Mouse (Mus musculus): ENCODE measurements at regions not wholly inside any gene's neighbourhood (a gene's known extent, or its start where the extent isn't known, plus 50 kb on each side); places are given as distances from the start of the nearest gene placed in this dataset.
A peak's percentile ranks its signal among the peaks of the same experiment; 100 is the strongest.

DNA sequence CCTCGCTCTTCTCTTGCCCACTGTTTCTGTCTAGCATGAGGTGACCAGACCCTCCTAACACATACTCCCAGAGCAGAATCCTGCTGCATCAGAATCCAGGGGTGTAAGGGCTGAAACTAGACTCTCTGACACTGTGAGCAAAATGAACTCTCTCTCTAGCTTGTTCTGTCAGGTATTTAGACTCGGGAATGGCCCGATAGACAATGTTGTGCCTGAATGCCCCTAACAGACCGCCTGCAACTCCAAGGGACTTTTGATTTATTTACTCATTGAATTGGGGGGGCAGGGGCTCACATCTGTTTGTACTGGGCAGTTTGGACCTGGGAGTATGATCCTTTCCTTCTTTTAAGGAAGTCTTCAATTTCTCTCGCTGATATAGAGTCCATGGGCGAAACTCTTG is 469.3 kb upstream of the Trpc7 start:
- DNase-seq, result no peak

DNA sequence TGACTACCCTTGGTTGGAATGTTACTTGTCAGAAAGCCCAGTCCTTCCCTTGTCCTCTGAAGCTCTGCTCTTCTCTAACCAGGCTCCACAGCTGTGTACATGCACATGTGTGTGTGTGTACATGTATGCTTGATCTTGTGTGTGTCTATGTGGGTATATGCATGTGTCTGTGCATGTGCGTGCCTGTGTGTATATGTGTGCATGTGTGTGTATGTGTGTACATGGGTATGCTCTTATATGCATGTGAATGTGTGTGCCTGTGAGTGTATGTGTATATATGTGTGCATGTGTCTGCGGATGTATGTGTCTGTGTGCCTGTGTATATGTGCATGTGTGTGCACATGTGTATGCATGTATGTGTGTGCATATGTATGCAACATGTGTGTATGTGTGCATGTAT is 468.6 kb upstream of the Trpc7 start:
- DNase-seq, result no peak

DNA sequence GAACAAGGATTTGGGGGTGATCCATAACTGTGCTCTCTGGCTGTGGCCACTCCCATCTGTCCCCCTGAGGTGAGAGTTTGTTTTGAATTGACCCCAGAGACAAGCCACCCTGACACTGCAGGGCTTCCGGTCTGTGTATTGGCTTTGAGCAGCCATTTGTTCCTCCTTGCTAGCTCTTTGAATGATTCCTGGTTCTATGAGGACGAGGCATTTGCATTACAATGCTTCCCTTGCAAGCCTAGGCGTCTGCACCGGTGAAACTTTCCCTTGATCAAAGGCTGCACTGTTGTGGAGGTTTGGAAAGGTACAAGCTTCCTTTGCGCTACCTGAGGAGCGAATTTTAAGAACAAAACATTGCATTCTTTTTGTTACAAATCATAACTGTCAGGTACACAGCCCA is 466.8 kb upstream of the Trpc7 start:
- peak; percentile 9 for DNase-seq

DNA sequence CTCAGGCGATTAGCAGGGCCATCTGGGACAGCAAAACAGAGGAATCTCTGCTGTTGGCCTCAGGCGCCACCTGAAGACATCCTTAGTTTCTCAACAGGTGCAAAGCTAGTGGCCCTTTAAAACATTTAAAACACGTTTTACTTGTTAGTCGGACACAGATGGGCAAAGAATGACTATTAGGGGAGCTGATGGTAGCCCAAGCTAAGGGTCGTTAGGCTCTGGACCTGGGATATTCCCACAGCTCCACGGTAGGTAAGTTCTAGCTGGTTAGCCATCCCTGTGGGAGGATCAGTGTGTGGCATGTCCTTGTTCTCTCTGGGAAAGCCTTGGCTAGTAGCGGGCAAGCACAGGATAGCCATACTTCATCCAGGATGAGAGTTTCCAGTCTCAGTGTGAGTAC is 465.5 kb upstream of the Trpc7 start:
- DNase-seq, result no peak

DNA sequence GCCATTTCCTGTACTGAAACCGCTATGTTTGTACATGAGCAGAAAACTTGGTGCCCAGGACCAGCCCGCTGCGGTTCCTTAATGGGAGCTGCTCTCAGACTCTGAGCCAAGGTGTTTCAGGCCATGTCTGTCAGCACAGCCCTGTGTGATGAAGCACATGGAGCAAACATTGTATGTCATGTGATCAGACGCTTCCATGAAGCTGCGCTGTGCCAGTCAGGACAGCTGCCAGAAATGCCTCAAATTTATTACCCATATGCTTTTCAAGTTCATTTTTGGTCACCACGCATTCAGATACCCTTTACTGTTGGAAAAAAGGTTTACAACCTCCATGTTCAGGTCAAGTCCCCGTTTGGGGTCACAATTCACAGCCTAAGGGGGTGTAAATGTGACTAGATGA is 458.8 kb upstream of the Trpc7 start:
- no peak for DNase-seq

DNA sequence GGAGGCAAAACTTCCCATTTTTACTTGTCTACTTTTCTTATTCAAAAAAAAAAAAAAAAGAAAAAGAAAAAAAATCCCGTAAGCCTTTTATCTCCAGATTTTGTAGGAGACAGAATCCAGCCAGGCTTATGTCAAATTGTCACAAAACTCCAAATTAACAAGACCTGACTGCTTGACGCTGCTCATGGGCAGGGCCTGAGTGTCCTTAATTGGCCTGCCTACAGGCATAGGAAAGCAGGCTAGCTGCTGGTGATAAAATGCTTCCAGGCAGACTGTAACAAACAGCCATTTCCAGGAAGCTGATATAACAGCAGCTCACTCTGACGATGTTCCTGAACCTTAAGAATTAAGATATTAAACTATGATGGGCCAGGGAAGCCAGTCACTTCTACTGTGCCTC is 458.2 kb upstream of the Trpc7 start:
- no peak for DNase-seq

DNA sequence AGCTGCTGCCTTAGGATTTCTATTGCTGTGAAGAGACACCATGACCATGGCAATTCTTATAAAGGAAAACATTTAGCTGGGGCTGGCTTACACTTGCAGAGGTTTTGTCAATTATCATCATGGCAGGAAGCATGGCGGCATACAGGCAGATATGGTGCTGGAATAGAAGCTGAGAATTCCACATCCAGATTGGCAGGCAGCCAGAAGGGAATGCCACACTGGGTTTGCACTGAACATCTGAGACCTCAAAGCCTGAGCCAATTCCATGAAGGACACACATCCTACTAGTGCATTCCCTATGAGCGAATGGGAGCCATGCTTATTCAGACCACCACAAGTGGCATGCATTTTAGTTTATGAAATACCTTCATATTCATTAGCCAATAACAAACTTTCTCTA is 455.0 kb upstream of the Trpc7 start:
- DNase-seq, result no peak

DNA sequence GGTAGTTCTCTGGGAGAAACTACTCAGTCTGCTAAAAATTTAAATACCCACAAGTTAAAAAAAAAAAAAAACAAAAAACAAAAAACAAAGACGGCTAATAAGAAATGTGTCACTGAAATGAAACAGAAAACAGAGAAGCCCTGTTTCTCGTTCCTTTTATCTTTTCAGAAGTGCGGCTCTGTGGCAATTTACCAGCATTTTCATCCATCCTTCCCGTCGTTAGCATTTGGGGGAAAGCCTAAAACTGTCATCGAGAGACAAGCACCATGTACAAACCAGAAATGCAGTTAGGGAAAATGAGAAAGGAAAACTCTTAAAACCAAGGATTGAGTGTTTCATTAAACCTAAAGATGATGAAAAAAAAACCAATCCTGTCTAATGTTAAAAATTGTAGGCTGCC is 442.9 kb upstream of the Trpc7 start:
- no peak for DNase-seq

DNA sequence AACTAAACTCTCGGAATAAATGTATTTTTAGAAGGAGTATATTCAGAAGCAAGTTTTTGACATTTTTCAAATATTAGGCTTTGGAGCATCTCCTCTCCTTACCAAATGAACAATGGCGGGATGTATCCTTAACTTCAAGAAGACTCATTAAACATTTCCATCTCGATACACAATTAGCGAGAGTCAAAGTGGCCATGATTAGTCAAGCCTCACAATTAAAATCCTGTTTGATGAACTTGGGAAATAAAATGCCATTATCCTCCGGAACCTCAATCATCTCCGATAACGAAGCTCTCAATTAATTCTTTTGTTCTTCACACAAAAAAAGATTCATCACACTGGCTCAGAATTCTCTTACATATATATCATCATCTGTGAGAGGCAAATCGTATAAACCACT is 440.8 kb upstream of the Trpc7 start:
- DNase-seq, result no peak

DNA sequence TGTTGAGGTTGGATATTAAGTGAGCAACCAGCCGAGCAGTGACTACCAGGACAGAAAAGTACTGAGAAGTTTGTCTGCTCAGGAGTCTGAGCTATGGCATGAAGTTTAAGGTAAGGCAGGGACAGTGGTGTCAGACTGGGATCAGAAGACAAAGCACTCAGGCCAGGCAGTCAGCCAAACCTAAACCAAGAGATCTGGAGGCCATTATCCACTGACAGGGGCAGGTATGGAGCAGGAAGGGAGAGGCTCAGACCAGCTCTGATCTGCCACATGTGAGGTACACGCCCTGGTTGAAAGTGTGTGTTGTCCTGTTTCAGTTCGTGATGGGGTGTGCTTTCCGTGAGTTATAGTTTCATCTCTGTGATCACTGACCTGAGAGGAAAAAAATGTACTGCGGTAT is 437.2 kb upstream of the Trpc7 start:
- no peak for DNase-seq

DNA sequence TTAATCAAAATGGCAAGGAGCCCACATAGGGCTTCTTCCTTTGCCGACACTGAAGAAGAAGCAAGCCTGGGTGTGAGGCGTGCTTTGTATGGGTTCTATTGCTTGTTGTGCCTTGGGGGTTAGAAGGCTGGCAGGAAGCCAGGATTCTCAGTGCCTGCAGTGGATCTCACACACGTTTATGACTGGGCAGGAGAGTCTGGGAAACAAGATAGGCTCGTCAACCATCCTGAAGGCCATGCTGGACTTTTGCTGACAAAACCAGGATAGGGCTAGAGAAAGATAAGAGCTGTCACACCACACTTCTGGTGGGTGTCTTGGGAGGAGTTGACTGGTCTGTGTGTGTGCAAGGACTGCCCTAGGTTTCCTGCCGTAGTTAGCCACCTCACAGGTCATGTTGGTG is 436.1 kb upstream of the Trpc7 start:
- DNase-seq, result no peak

DNA sequence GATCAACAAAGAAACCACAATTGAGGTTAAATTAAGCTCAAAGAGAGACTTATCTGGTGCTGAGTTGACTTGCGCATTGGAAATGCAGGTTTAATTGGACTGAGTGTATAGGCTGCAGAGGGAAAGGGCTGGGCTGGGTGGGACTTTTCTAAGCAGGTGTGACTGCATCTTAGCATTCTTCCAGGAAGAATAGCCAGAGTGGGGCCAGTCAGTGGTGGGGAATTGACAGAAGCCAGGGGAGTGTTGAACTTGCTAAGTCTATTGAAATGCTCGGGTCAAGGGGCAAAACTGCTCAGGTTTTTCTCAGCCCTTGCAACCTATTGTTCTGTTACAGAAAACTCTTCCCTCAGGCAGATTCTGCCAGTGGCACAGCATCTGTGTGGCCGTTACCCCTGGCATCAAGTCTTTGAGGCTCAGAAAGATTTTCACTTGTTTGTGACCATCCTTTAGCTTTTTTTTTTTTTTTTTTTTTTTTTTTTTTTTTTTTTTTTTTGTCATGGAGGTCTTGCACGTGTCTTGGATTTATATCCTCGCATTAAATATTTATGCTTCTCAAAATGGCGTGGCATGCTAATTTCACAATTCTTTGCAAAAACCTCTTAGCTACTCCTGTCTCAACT is 429.6 kb upstream of the Trpc7 start:
- DNase-seq, result no peak

DNA sequence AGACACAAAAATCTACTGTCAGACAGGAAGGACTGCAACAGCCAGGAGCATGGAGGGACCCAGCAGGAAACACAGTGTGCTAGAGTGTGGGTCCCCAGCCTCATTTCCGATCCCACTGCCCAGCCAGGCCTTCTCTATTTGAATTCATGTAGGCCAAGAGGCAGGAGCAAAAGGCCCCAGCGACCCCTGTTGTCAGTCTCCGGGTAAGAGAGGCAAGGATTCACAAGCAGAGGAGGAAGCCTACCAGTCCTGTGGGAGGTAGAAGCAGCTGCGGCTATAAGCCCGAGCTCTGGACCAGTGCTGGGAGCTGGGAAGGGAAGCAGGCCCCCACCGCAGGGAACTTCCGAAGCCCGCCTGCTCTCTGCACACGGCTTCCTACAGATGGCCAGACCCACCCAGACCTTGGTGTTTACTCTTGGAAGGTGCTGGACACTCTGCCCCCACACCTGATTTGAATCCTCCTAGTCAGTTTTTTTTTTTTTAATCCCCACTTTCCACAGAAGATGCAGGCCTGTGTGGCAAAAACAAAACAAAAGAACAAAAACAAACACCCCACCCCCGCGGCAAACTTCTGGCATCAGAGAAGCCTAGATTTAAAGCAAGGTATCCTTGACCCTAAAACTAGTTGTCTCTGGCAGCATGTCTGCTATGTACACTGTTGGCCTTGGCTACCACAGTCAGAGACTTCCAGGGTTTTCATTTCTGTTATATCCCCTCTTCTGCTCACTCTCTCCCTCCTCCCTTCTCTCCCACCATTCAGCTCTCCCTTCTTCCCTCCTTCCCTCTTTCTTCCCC is 420.6 kb upstream of the Trpc7 start:
- peak; percentile 54 for DNase-seq

DNA sequence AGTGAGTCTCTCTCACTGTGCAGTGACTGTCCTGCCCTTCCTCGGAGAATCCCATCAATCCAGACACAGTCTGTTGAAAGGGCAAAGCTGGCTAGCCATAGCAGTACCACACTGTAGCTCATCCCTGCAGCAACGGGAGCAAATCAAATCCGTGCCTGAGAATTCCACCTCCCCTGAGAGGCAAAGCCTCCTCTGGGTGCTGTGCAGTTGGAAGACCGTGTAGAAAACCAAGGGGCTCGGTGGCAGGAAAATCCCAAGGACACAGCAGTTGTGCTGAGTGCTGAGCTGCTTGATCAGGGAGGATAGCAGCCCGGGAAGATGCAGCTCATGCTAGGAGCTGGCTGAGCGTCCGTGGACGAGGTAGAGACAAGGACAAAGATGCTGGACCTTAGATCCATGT is 418.7 kb upstream of the Trpc7 start:
- DNase-seq, result no peak

DNA sequence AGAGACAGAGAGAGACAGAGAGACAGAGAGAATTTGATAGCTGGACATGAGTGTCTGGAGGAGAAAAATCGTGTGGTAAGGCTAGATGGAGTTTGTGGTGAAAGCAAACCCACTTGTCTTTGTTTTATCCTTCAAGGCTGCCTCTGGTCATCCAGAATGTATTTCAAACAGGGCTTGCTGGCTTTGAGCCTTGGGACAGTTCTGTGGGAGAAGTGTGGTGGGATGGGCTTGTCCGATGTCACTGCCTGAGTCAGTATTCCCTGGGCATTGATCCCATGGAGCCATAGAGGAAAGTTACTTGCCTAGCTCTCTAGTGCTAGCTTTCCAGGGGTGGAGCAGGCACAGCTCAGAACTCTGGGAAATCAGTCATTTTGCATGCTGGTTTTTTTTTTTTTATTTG is 417.9 kb upstream of the Trpc7 start:
- no peak for DNase-seq

DNA sequence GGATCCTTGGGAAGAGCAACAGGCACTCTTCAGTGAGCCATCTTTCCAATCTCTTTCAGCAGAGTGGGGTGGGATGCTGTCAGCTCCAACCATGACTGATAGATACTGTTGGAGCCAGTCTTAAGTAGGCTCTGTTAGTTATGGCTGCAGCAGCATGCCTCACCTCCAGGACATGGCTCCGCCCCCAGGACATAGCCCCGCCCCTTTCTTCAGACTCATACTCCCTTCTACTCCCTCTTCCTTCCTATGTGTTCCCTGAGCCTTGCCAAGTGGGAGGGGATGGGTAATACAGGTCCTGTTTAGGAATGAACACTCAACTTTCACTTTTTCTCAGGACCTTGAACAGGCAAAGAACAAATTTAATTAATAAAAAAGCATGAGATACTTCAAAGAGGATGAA is 415.4 kb upstream of the Trpc7 start:
- DNase-seq, result no peak

DNA sequence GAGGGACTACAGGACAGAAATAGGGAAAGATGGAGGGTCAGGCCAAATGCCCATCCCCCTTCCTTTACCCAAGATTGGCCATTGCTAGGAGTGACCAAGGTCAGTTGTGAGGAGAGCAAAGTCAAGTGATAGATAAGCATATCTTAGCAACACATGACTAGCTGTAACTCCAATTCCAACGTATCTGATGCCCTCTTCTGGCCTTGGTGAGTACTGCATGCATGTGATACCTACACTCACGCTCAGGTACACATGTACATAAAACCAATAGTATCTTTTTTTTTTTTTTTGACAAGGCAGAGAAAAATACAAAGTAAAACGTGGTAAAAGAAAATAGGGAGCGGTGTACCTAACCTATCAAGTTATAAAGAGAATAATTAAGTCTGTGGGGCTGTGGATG is 413.8 kb upstream of the Trpc7 start:
- no peak for DNase-seq

DNA sequence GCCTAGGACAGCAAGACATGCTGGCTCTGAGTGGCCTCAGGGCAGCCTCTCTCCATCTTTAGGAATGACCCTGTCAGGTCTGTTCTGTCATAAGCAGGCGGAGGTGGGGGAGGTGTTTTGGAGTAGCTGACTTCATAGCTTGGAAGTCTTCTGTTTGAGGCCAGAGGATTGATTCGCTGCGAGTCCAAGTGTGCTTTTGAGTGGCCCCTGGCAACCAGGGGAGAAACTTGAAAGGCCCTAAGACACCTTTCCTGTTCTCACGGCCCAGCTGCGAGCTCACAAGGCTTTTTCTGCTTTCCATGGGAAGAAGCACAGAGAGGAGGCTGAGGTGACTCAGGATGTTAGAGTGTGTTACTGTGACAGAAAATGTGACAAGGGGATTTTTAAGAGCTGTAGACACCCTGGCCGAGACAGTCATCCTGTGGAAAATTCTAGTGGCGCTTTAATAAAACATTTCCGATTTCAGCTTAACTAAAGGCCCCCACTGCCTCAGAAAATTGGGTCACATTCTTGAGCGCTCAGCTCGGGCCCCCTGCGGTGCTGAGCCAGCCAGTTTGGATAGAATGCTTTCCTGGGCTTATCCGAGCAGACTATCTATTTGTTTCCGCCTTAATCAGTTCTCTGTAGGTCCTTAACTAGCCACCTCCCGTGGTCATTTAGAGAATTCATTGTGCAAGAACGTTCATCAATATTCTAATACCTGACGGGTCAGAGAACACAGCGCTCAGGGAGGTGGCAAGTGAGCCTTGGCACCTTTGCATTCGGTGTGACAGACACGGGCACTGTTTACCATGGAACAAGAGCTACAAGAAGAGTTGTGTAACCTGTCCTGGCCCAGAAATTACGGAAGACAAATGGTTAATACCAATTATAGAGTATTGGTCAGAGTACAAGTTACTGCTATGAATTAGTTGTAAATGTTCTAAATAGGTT is 412.4 kb upstream of the Trpc7 start:
- peak; percentile 13 for DNase-seq

DNA sequence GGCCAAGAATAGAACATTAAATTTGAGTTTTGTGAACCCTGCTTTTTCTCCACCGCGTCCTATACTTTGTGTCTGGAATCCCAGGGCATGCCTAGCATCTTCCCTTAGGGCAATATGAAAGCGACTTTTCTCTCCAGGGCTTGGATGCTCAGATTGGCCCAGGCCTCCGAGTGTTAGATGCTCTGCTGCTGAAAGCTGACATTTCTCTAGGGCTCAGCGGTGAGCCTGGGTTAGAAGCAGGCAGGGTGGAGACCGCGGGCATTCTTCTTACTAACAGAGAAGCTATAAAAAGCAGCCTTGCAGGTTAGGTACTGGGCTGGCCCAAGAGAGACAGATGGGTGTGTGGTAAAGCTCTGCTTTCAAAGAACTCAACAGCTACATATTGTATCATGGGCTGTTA is 409.8 kb upstream of the Trpc7 start:
- DNase-seq, result no peak

DNA sequence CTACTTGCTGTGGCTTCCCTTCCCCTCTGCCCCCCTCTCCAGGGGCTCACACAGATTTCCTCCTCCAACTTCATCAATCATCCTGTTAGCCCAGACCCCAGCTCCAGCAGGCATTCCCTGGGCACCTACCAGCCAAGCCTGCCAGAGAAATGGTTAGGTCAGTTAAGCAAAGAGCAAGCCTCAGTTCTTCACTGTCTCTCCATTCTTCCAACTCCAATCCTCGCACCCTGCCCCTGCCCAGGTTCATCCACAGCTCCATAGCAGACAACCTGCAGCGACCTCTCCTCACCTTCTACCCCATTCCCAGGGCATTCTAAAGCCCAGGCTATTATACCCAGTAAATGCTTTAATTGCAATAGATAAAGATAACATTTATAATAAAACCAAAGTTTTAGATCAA is 408.0 kb upstream of the Trpc7 start:
- DNase-seq, result no peak

DNA sequence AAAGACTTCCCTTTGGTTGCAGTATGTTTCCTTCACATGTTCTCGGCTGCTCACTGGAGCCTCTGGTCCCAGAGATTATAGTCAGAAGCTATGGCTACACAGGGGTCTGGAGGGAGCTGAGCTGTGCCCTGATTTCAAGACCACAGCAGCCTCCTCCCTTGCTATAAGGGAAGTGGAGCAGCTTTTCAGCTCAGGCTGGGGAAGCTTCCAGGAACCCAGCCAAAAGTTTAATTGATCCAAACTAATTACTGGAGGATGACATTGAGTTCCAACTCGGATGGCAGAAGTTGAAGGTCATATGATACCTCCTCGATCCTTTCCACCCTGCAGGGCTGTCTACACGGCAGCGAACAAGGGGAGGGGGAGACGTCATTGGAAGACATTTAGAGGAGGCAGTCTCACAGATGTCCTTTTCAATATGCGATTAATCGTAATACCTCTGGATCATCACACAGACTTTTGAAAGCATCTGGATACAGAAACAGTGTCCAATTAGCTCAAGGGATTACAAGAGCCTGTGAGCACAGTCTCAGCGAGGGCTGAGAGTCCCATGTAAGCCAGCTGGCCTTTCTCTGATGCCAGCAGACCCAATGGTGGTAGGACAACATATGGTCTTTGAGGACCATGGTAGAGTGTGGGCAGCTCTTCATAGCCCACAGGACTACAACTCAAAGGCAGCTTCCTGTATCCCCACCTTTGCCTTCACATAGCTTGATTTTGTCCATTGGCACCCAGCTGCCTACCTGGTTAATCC is 396.1 kb upstream of the Trpc7 start:
- no peak for DNase-seq

DNA sequence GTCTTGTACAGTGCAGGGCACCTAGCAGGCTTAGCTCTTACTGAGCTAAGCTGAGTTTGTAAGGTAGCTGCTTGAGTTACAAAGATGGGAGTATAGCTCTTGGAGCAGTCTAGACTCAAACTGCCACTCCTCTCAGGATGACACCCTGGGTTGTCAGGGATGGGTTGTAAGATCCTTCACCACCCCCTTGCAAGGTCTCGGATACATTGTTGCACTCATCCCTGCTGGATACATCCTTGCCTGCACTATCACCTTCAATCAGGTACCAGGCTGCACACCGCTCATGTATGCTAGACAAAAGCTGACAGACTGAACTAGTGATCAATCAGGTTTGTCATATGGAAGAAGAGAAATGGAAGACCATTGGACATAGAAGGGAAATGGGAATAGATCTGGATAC is 390.4 kb upstream of the Trpc7 start:
- DNase-seq, result no peak

DNA sequence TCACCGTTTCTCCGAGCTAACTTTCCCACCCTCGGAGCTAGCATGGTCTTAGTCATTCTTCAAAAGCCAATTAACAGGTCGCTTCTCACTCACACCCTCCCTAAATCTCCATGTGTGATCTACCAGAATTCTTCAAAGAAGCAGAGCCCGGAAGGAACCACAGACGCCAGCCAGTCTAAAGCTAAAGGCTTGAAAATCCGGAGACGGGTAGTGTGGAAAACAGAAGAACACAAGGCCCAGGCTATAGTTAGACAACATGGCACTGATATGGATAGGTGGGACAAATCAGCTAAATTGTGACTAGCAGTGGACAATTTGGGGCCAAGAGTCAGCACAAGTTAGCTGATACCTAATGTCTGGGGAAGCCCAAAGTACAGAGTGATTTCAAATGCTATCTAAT is 387.0 kb upstream of the Trpc7 start:
- DNase-seq, result no peak

Data from embryo, embryonic 11 days (tissue).